Mouse (Mus musculus) small intestine, adult 2 months (tissue): Measurements from ENCODE around the gene Vmn2r48. TPM values are rescaled to one million over a fixed set of nuclear protein-coding genes. Genes with fewer than 3 reads are reported as not detected.
"Not testable (repeated sequence)": the region's sequence is repeated elsewhere in the genome, so short reads cannot be mapped to it uniquely, and the experiment has no call there.

ENCODE experiments used
- H3K27ac ChIP-seq: fragments of 200-500 bp; 2 replicates; pipeline ENCODE4 v1.5.1; 2012; ENCODE audit warnings: low read depth, low read length, control low read depth, inconsistent platforms; ENCODE audit not compliant: insufficient read depth
- H3K27me3 ChIP-seq: fragments of 200-500 bp; 2 replicates; pipeline ENCODE4 v1.6.1; 2012; ENCODE audit warnings: mild to moderate bottlenecking, moderate library complexity, low read length, inconsistent platforms; ENCODE audit not compliant: control insufficient read depth, insufficient read depth
- H3K36me3 ChIP-seq: fragments of 200-500 bp; 2 replicates; pipeline ENCODE4 v1.6.1; 2012; ENCODE audit warnings: mild to moderate bottlenecking, low read length, control low read depth, inconsistent platforms; ENCODE audit not compliant: control insufficient read depth, insufficient read depth
- H3K4me1 ChIP-seq: fragments of 200-500 bp; 2 replicates; pipeline ENCODE4 v1.6.1; 2012; ENCODE audit warnings: low read length, inconsistent platforms, mixed read lengths; ENCODE audit not compliant: control insufficient read depth, insufficient read depth, insufficient read length
- H3K4me3 ChIP-seq: fragments of 200-500 bp; 2 replicates; pipeline ENCODE4 v1.5.1; 2012; ENCODE audit warnings: low read depth, mild to moderate bottlenecking, control low read depth, inconsistent platforms, low read length, moderate library complexity
- WGBS: fragments of 180-500 bp; shearing (Covaris S2); methylation state at CpG from one replicate; pipeline ENCODE4 v1.1.7; 2018; 5-methylcytosine and 5-hydroxymethylcytosine counted together
- polyA plus RNA-seq: library from polyadenylated mRNA; depleted of rRNA; stranded (reverse); fragments of >200 nt; gene quantifications from 2 replicates; pipeline ENCODE4 v1.2.3, GENCODE M21; 2012; rRNA removed

Vmn2r48 gene
- not detected in 2 replicates for polyA plus RNA-seq

- not testable (repeated sequence) for H3K36me3 ChIP-seq, H3K4me1 ChIP-seq, H3K27ac ChIP-seq, H3K4me3 ChIP-seq, H3K27me3 ChIP-seq
- WGBS, result 86% methylated on average over 2 of the region's 2 CpGs
These were observed at the start of gene Vmn2r48 for GRCm38 (mm10) chr7:9953485-9953884. TSS of gene Vmn2r48 (minus strand) at chr7:9953585.

GRCm38 (mm10) chr7:9992157-9992556, 38.8 kb upstream of the Vmn2r48 start, which contains the start of gene Vmn2r49:
TSS of gene Vmn2r49 (minus strand) at chr7:9992257.
- not testable (repeated sequence) for H3K36me3 ChIP-seq, H3K27ac ChIP-seq, H3K4me3 ChIP-seq, H3K4me1 ChIP-seq, H3K27me3 ChIP-seq
- 48% methylated on average over 2 of the region's 2 CpGs for WGBS

Other genes starting within 250 kb of the Vmn2r48 start
- not detected in 2 replicates for gene Vmn2r46, start 183.0 kb downstream of the Vmn2r48 start, polyA plus RNA-seq
- gene Vmn2r47, start 112.3 kb downstream of the Vmn2r48 start, polyA plus RNA-seq, result not detected in 2 replicates
- not detected in 2 replicates for gene Vmn2r49, start 38.7 kb upstream of the Vmn2r48 start, polyA plus RNA-seq
- not detected in 2 replicates for gene Vmn2r50, start 99.7 kb upstream of the Vmn2r48 start, polyA plus RNA-seq
- gene Vmn2r51, start 152.2 kb upstream of the Vmn2r48 start, polyA plus RNA-seq, result not detected in 2 replicates
- not detected in 2 replicates for gene Vmn2r52, start 223.0 kb upstream of the Vmn2r48 start, polyA plus RNA-seq